Mouse (Mus musculus) intestine, postnatal 0 days (tissue): ENCODE measurements at regions not wholly inside any gene's neighbourhood (a gene's known extent, or its start where the extent isn't known, plus 50 kb on each side); places are given as distances from the start of the nearest gene placed in this dataset.
"Not testable (repeated sequence)": the region's sequence is repeated elsewhere in the genome, so short reads cannot be mapped to it uniquely, and the experiment has no call there.

Experiments
- ATAC-seq: fragments of 200-750 bp; cut with Nextera tagmentation; 2 replicates; pipeline ENCODE4 v1.8.0; 2017; ENCODE audit warnings: mild to moderate bottlenecking, moderate TSS enrichment, moderate library complexity
- H3K27ac ChIP-seq: fragments of 300-500 bp; sonication (generic); 2 replicates; pipeline ENCODE4 v1.5.1; 2014; ENCODE audit warnings: mild to moderate bottlenecking, low read depth, low read length, moderate library complexity
- H3K27me3 ChIP-seq: fragments of 300-500 bp; sonication (generic); replicated peaks from 2 replicates; pipeline ENCODE4 v1.6.1; 2014; ENCODE audit warnings: low read length, mixed read lengths; ENCODE audit not compliant: control insufficient read depth, insufficient read depth
- H3K36me3 ChIP-seq: fragments of 300-500 bp; sonication (generic); 2 replicates; pipeline ENCODE4 v1.6.1; 2014; ENCODE audit warnings: mild to moderate bottlenecking, moderate library complexity; ENCODE audit not compliant: control insufficient read depth, insufficient read depth
- H3K4me1 ChIP-seq: fragments of 300-500 bp; sonication (generic); replicated peaks from 2 replicates; pipeline ENCODE4 v1.6.1; 2014; ENCODE audit warnings: antibody characterized with exemption, low read length, mixed read lengths; ENCODE audit not compliant: control insufficient read depth, insufficient read depth
- H3K4me2 ChIP-seq: fragments of 300-500 bp; sonication (generic); replicated peaks from 2 replicates; pipeline ENCODE4 v1.6.1; 2014; ENCODE audit warnings: low read depth, mild to moderate bottlenecking, moderate library complexity
- H3K4me3 ChIP-seq: fragments of 300-500 bp; sonication (generic); 2 replicates; pipeline ENCODE4 v1.5.1; 2014; ENCODE audit warnings: low read depth, low read length
- H3K9ac ChIP-seq: fragments of 300-500 bp; sonication (generic); 2 replicates; pipeline ENCODE4 v1.6.1; 2014; ENCODE audit warnings: mild to moderate bottlenecking, low read depth, low read length
- H3K9me3 ChIP-seq: fragments of 300-500 bp; sonication (generic); 2 replicates; pipeline ENCODE4 v1.6.1; 2016; ENCODE audit warnings: mixed run types; ENCODE audit not compliant: control insufficient read depth
- CTCF ChIP-seq: sonication (generic); IDR thresholded peaks from 2 replicates; pipeline ENCODE4 v1.5.1; 2016; ENCODE audit warnings: low read depth, mild to moderate bottlenecking, control low read depth, antibody characterized with exemption, moderate library complexity
- WGBS: fragments of 180-500 bp; shearing (Covaris S2); extraction: QIAGEN DNeasy Blood & Tissue Kit; methylation state at CpG from one replicate; pipeline ENCODE4 v1.1.7; 2014; 5-methylcytosine and 5-hydroxymethylcytosine counted together

- H3K36me3 ChIP-seq, H3K9me3 ChIP-seq, H3K4me3 ChIP-seq, H3K27me3 ChIP-seq, ATAC-seq, H3K4me1 ChIP-seq, H3K4me2 ChIP-seq, H3K9ac ChIP-seq, H3K27ac ChIP-seq: not testable (repeated sequence)
- 94% methylated on average over 3 of the region's 3 CpGs for WGBS
These were observed 83.4 kb upstream of the Gm49339 start for GRCm38 (mm10) chr10:51397016-51397415.

DNA sequence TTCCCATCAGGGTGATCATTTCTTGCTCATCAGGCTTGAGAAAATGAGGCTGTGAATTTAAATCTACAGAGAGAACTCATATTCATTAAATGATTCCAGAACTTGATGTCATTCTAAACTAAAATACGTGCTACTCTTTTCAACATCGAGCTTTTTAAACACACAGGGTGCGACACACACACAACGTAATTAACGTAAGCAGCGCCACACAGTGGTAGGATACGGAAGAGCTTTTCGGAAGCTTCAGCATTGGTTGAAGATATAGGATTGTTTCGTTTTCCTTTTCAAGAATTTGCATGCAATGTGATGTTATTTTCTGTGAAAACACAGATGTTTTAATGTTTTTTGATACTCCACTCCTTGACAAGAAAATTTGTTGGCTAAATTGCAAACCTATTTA lies 75.3 kb upstream of the Gm49339 start:
- 4% methylated on average over 9 of the region's 9 CpGs for WGBS
- Histone ChIP-seq H3K27me3 (no peaks in the 10 kb centered on the region), H3K4me3 (no peak overlapping the region), H3K9me3 (no peaks in the 10 kb centered on the region), H3K4me2 (no peak overlapping the region), H3K9ac (no peak overlapping the region), H3K27ac (no peak overlapping the region), H3K4me1 (no peaks in the 10 kb centered on the region; the same call in 1 of the 2 replicates), H3K36me3 (no peaks in the 10 kb centered on the region)
- ATAC-seq, result no peak
- TF ChIP-seq CTCF, result peak; percentile 82

DNA sequence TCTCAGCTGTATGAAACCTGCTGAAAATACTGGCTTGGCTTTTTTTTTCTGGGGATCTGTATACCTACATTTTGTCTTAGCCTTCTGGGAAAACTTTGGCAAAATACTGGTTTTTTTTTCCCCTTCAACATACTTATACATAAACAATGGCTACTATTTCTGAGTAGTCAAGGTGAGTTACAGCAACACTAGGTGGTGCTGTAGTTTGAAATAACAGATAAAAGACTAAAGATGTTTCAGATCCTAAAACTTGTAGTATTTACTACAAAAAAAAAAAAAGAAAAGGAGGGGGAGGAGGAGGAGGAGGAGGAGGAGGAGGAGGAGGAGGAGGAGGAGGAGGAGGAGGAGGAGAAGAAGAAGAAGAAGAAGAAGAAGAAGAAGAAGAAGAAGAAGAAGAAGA lies 67.6 kb upstream of the Gm49339 start:
- no peaks in the 10 kb centered on the region for H3K4me1 ChIP-seq
- no peaks in the 10 kb centered on the region for H3K36me3 ChIP-seq
- H3K9ac ChIP-seq, result no peak overlapping the region
- H3K9me3 ChIP-seq, result no peaks in the 10 kb centered on the region
- H3K27me3 ChIP-seq, result no peaks in the 10 kb centered on the region
- H3K4me2 ChIP-seq, result no peak overlapping the region
- no peak for TF ChIP-seq CTCF
- H3K27ac ChIP-seq, result no peak overlapping the region
- no peak overlapping the region for H3K4me3 ChIP-seq
- no peak for ATAC-seq

GRCm38 (mm10) chr10:51414512-51414911 lies 65.9 kb upstream of the Gm49339 start:
- Histone ChIP-seq H3K27me3 (no peaks in the 10 kb centered on the region), H3K27ac (no peak overlapping the region), H3K4me1 (no peaks in the 10 kb centered on the region), H3K4me2 (no peak overlapping the region), H3K9ac (no peak overlapping the region), H3K36me3 (no peaks in the 10 kb centered on the region), H3K4me3 (no peak overlapping the region), H3K9me3 (no peaks in the 10 kb centered on the region)
- no peak for ATAC-seq
- WGBS, result 95% methylated on average over 1 of the region's 1 CpGs
- no peak for TF ChIP-seq CTCF

- ATAC-seq, result no peak
- no peaks in the 10 kb centered on the region for H3K4me1 ChIP-seq
- no peaks in the 10 kb centered on the region for H3K27me3 ChIP-seq
- H3K27ac ChIP-seq, result no peak overlapping the region
- no peaks in the 10 kb centered on the region for H3K9me3 ChIP-seq
- no peak overlapping the region for H3K4me3 ChIP-seq
- H3K36me3 ChIP-seq, result no peaks in the 10 kb centered on the region
- no peak for TF ChIP-seq CTCF
- no peak overlapping the region for H3K4me2 ChIP-seq
- no peak overlapping the region for H3K9ac ChIP-seq
These were observed 63.7 kb upstream of the Gm49339 start for GRCm38 (mm10) chr10:51416723-51417122.

GRCm38 (mm10) chr10:51417221-51417911 lies 63.0 kb upstream of the Gm49339 start:
- H3K4me1 ChIP-seq, result no peaks in the 10 kb centered on the region
- H3K4me3 ChIP-seq, result no peak overlapping the region
- no peaks in the 10 kb centered on the region for H3K9me3 ChIP-seq
- no peaks in the 10 kb centered on the region for H3K36me3 ChIP-seq
- TF ChIP-seq CTCF, result no peak
- WGBS, result 45% methylated on average over 3 of the region's 3 CpGs
- H3K4me2 ChIP-seq, result no peak overlapping the region
- H3K27ac ChIP-seq, result no peak overlapping the region
- H3K27me3 ChIP-seq, result no peaks in the 10 kb centered on the region
- ATAC-seq, result no peak
- no peak overlapping the region for H3K9ac ChIP-seq

- no peak for ATAC-seq
- 73% methylated on average over 1 of the region's 1 CpGs for WGBS
- no peaks in the 10 kb centered on the region for H3K36me3 ChIP-seq
These were observed 61.9 kb upstream of the Gm49339 start for GRCm38 (mm10) chr10:51418550-51418949.

More at GRCm38 (mm10) chr10:51418550-51418949, 61.9 kb upstream of the Gm49339 start:
- no peak for TF ChIP-seq CTCF
- no peak overlapping the region for H3K4me3 ChIP-seq
- H3K27me3 ChIP-seq, result no peaks in the 10 kb centered on the region
- no peak overlapping the region for H3K4me2 ChIP-seq
- H3K9me3 ChIP-seq, result no peaks in the 10 kb centered on the region
- no peak overlapping the region for H3K9ac ChIP-seq
- no peaks in the 10 kb centered on the region for H3K4me1 ChIP-seq
- H3K27ac ChIP-seq, result no peak overlapping the region
